Mouse (Mus musculus) heart, embryonic 14.5 days (tissue): ENCODE results near the gene Fkbp3. TPM values are rescaled to one million over a fixed set of nuclear protein-coding genes. Genes with fewer than 3 reads are reported as not detected.

Experiments used
- ATAC-seq: fragments of 200-750 bp; cut with Nextera tagmentation; 2 replicates; pipeline ENCODE4 v1.8.0; 2017; ENCODE audit warnings: low read depth, moderate TSS enrichment; ENCODE audit not compliant: insufficient number of reproducible peaks, insufficient read depth, low FRiP score
- H3K27ac ChIP-seq, 2 experiments: fragments of 200-500 bp in 1 of 2; fragments of 300-500 bp in 1 of 2; sonication (generic) in 1 of 2; replicated peaks in 1 of 2; 2 replicates each; pipeline ENCODE4 v1.5.1; 2012 to 2014; ENCODE audit warnings: low read depth in 2 of 2, low read length in 2 of 2, control low read depth in 1 of 2, mild to moderate bottlenecking in 1 of 2, mixed read lengths in 1 of 2; ENCODE audit not compliant: control insufficient read depth in 1 of 2, insufficient read depth in 1 of 2
- H3K27me3 ChIP-seq: fragments of 300-500 bp; sonication (generic); 2 replicates; pipeline ENCODE4 v1.6.1; 2014; ENCODE audit warnings: mild to moderate bottlenecking, low read length, control low read depth; ENCODE audit not compliant: control insufficient read depth, insufficient read depth
- H3K36me3 ChIP-seq: fragments of 300-500 bp; sonication (generic); 2 replicates; pipeline ENCODE4 v1.6.1; 2014; ENCODE audit warnings: mild to moderate bottlenecking, control low read depth, low read length, mixed read lengths; ENCODE audit not compliant: control insufficient read depth, insufficient read depth
- H3K4me1 ChIP-seq, 2 experiments: fragments of 200-500 bp in 1 of 2; fragments of 300-500 bp in 1 of 2; sonication (generic) in 1 of 2; 2 replicates each; pipeline ENCODE4 v1.6.1; 2012 to 2014; ENCODE audit warnings: low read length in 2 of 2, control low read depth in 1 of 2, mixed read lengths in 1 of 2; ENCODE audit not compliant: control insufficient read depth in 2 of 2, insufficient read depth in 2 of 2
- H3K4me2 ChIP-seq: fragments of 300-500 bp; sonication (generic); 2 replicates; pipeline ENCODE4 v1.6.1; 2014; ENCODE audit warnings: mild to moderate bottlenecking, low read length
- H3K4me3 ChIP-seq, 2 experiments: fragments of 200-500 bp in 1 of 2; fragments of 300-500 bp in 1 of 2; sonication (generic) in 1 of 2; 2 replicates each; pipeline ENCODE4 v1.5.1; 2012 to 2014; ENCODE audit warnings: low read length in 2 of 2, mild to moderate bottlenecking in 2 of 2, control low read depth in 1 of 2, low read depth in 1 of 2, moderate library complexity in 1 of 2; ENCODE audit not compliant: control insufficient read depth in 1 of 2, insufficient read depth in 1 of 2
- H3K9ac ChIP-seq: fragments of 300-500 bp; sonication (generic); 2 replicates; pipeline ENCODE4 v1.6.1; 2014; ENCODE audit warnings: mild to moderate bottlenecking, low read length
- H3K9me3 ChIP-seq: fragments of 300-500 bp; sonication (generic); 2 replicates; pipeline ENCODE4 v1.6.1; 2016; ENCODE audit warnings: low read length, control low read depth; ENCODE audit not compliant: control insufficient read depth
- WGBS: fragments of 180-500 bp; shearing (Covaris S2); extraction: QIAGEN DNeasy Blood & Tissue Kit; methylation state at CpG from one replicate; pipeline ENCODE4 v1.1.7; 2014; 5-methylcytosine and 5-hydroxymethylcytosine counted together
- polyA plus RNA-seq: library from polyadenylated mRNA; unstranded; fragments of >200 nt; fragmentation: Nextera tagmentation; extraction: Ambion mirVana; gene quantifications from 2 replicates; pipeline ENCODE4 v1.2.1, GENCODE M21; 2014

Fkbp3 gene
- polyA plus RNA-seq, 1 experiment from 2014 or later, result 492 TPM

DNA sequence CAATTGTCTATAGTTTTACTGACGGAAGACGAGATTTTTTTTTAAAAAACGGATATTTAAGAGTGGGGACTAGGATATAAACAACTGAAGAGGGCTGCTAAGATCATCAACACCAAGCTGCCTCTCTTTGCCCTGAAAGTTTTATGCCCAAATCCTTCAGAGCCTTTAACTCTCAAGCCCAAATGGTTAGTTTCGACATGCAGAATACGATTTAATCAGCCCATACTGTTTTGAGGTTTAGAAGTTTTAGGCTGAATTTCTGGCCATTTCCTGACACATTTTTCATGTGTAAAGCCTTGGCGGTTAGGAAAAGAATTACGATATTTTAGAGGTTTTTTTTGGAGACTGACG is 38.0 kb downstream of the Fkbp3 start:
- Histone ChIP-seq H3K9me3 (no peaks in the 10 kb centered on the region), H3K27ac (peak overlapping the region; percentile 39 to 81), H3K4me3 (peak overlapping the region; percentile 69 to 100), H3K27me3 (no peaks in the 10 kb centered on the region), H3K9ac (peak overlapping the region; percentile 87), H3K4me2 (peak overlapping the region; percentile 75), H3K36me3 (0 out of 2 replicates have a peak, but pooled peaks cover 2% of the 10 kb centered on the region), H3K4me1 (peaks cover 4 to 23% of the 10 kb centered on the region in 2 experiments; a peak in 3 of 4 replicates)
- ATAC-seq, result no peak
- WGBS, result 48% methylated on average over 8 of the region's 8 CpGs

- H3K9ac ChIP-seq, result no peak overlapping the region
- ATAC-seq, result no peak
- H3K27me3 ChIP-seq, result no peaks in the 10 kb centered on the region
- no peaks in the 10 kb centered on the region for H3K4me1 ChIP-seq
- no peaks in the 10 kb centered on the region for H3K9me3 ChIP-seq
- no peak overlapping the region for H3K4me3 ChIP-seq
- peaks cover 32% of the 10 kb centered on the region for H3K36me3 ChIP-seq
- H3K4me2 ChIP-seq, result no peak overlapping the region
- 97% methylated on average over 6 of the region's 6 CpGs for WGBS
- no peak overlapping the region for H3K27ac ChIP-seq
These were observed 51.0 kb downstream of the Fkbp3 start for GRCm38 (mm10) chr12:65022842-65023241.

Other genes starting within 250 kb of the Fkbp3 start
- gene Gm527, start 156.1 kb downstream of the Fkbp3 start, polyA plus RNA-seq, result 2.6 and 4.0 TPM in 2 replicates
- gene Klhl28, start 108.5 kb downstream of the Fkbp3 start, polyA plus RNA-seq, result 13.1 and 13.4 TPM in 2 replicates
- 17.9 and 21.5 TPM in 2 replicates for gene Togaram1, start 108.2 kb downstream of the Fkbp3 start, polyA plus RNA-seq
- 32.9 and 34.4 TPM in 2 replicates for gene Prpf39, start 37.7 kb downstream of the Fkbp3 start, polyA plus RNA-seq
- 9.3 and 9.4 TPM in 2 replicates for gene Fancm, start 1.6 kb upstream of the Fkbp3 start, polyA plus RNA-seq
- gene Mis18bp1, start 98.6 kb upstream of the Fkbp3 start, polyA plus RNA-seq, result 30.4 and 34.3 TPM in 2 replicates
- not detected in 2 replicates for gene Wdr20rt, start 151.5 kb upstream of the Fkbp3 start, polyA plus RNA-seq